Mouse (Mus musculus): ENCODE measurements around the gene Gm20379. TPM values are rescaled to one million over a fixed set of nuclear protein-coding genes. Genes with fewer than 3 reads are reported as not detected.

Gm20379 gene
- polyA plus RNA-seq (2012; rRNA removed) = not detected in 2 replicates

GRCm38 (mm10) chr13:92305680-92306079 lies at the start of gene Gm20379:
Gene Gm20379, plus strand, starts transcription at chr13:92305980.

DNA sequence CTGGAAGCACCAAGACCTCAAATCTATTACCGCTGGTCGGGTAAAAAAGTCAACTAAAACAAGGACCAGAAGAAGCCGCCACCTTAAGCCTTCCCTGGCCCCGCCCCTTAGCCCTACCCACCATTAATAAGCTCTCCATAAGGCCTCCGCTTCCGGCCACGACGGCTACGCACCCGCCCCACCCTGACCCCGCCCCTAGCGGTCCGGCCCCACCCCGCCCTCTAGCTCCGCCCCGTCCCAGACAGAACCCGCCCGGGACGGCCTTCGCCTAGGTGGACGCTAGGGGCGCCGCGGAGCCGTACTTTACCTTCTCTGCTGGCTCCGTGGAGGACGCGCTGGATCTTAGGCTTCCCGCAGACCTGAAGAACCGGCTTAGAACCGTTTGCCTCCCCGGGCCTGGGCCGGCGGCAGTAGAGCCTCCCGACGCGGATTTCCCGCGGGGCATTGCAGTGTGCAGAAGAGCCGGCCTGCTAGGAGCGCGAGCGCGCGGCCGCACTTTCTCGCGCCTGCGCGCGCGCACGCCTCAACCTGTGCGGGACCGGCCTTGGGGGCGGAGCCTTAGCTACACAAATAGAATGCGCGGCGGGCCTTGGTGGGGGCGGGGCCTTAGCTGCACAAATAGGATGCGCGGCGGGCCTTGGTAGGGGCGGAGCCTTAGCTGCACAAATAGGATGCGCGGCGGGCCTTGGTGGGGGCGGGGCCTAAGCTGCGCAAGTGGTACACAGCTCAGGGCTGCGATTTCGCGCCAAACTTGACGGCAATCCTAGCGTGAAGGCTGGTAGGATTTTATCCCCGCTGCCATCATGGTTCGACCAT lies 48.9 kb downstream of the Gm20379 start, which contains the start of the genes Dhfr and Msh3:
Dhfr (plus strand) TSS at position 271 of the 816 bp plus-strand sequence.
Msh3 (minus strand) TSS at position 548 of the 816 bp plus-strand sequence.

Other genes with a start within 250 kb of the Gm20379 start
- 15.5 and 17.6 TPM in 2 replicates for gene Rasgrf2, start 174.3 kb upstream of the Gm20379 start, polyA plus RNA-seq (2012; rRNA removed)
- 2.9 and 3.5 TPM in 2 replicates for gene Dhfr, start 48.7 kb downstream of the Gm20379 start, polyA plus RNA-seq (2012; rRNA removed)
- 21.2 and 25.0 TPM in 2 replicates for gene Msh3, start 49.0 kb downstream of the Gm20379 start, polyA plus RNA-seq (2012; rRNA removed)
- gene Ankrd34b, start 119.9 kb downstream of the Gm20379 start, polyA plus RNA-seq (2012; rRNA removed) = 3.0 and 4.2 TPM in 2 replicates
- gene Fam151b, start 178.0 kb downstream of the Gm20379 start, polyA plus RNA-seq (2012; rRNA removed) = 7.5 and 8.0 TPM in 2 replicates
- 20.4 and 23.6 TPM in 2 replicates for gene Zfyve16, start 224.9 kb downstream of the Gm20379 start, polyA plus RNA-seq (2012; rRNA removed)